Comparison of ENCODE assay signal across 30 mouse cellular contexts in genomic region chr14:122069948-122070347, GRCm38 (mm10). TPM values are rescaled to one million over a fixed set of nuclear protein-coding genes. Genes with fewer than 3 reads are reported as not detected.
"Had no signal": no experiment of that assay in that cellular context is flagged by ENCODE, and none has a peak within 500 bp of the region (broad histone marks: within the 10 kb centered on the region; RNA-seq: fewer than 3 reads in every experiment).

No protein-coding gene starts in this region.

- ATAC-seq: midbrain, embryonic 13.5 days; midbrain, embryonic 16.5 days had no signal

- H3K9me3 ChIP-seq: liver, embryonic 13.5 days; megakaryocyte, embryonic 14.5 days; midbrain, embryonic 10.5 days; midbrain, embryonic 13.5 days; neural tube, embryonic 12.5 days; neural tube, embryonic 15.5 days had no signal

- H3K4me2 ChIP-seq: liver, embryonic 13.5 days; midbrain, embryonic 13.5 days; neural tube, embryonic 12.5 days; neural tube, embryonic 15.5 days had no signal

- H3K27me3 ChIP-seq: liver, embryonic 13.5 days; midbrain, embryonic 13.5 days; neural tube, embryonic 12.5 days; neural tube, embryonic 15.5 days had no signal

- H3K4me3 ChIP-seq: left cerebral cortex, adult 2 months; liver, embryonic 13.5 days; megakaryocyte, embryonic 14.5 days; midbrain, embryonic 10.5 days; midbrain, embryonic 13.5 days; myocyte; neural tube, embryonic 12.5 days; neural tube, embryonic 15.5 days had no signal

- H3K4me1 ChIP-seq: midbrain, embryonic 13.5 days; neural tube, embryonic 12.5 days; neural tube, embryonic 15.5 days had no signal

- DNase-seq: kidney, adult 9 months; kidney, postnatal 25 days; layer of hippocampus, postnatal 36 days; liver, embryonic 13.5 days; lung, adult 2 months; lung, postnatal 14 days; right cerebral cortex, postnatal 25 days; spleen, adult 18-20 months; thymus, adult 18-20 months; thymus, postnatal 4 days had no signal

- H3K9ac ChIP-seq: liver, embryonic 13.5 days; midbrain, embryonic 13.5 days; neural tube, embryonic 12.5 days; neural tube, embryonic 15.5 days had no signal

- H3K27ac ChIP-seq: kidney, postnatal 0 days; left cerebral cortex, adult 2 months; liver, embryonic 13.5 days; macrophage; midbrain, embryonic 10.5 days; midbrain, embryonic 13.5 days; neural tube, embryonic 12.5 days; neural tube, embryonic 15.5 days had no signal

- H3K36me3 ChIP-seq: liver, embryonic 13.5 days; midbrain, embryonic 10.5 days; midbrain, embryonic 13.5 days; neural tube, embryonic 12.5 days; neural tube, embryonic 15.5 days had no signal

RNA-seq across cellular contexts. Expression of gene Timm8a2, which starts 35.5 kb away (rescaled TPM):
- total RNA-seq: layer of hippocampus, adult 8-10 months; layer of hippocampus, postnatal 10 days; left cerebral cortex, adult 2 months; left cerebral cortex, postnatal 36 days; liver, adult 2 months; monocyte, adult 5-6 weeks had no signal
- polyA plus RNA-seq: kidney, postnatal 0 days; large intestine, adult 2 months; limb, embryonic 11.5 days; liver, adult 2 months; liver, embryonic 13.5 days; liver, embryonic 16.5 days; lung, adult 2 months; lung, embryonic 16.5 days; macrophage; midbrain, embryonic 10.5 days; midbrain, embryonic 13.5 days; midbrain, embryonic 16.5 days; myocyte; neural tube, embryonic 12.5 days; neural tube, embryonic 15.5 days; stomach, embryonic 16.5 days had no signal
